Mouse (Mus musculus) liver, embryonic 13.5 days (tissue): ENCODE measurements at regions not wholly inside any gene's neighbourhood (a gene's known extent, or its start where the extent isn't known, plus 50 kb on each side); places are given as distances from the start of the nearest gene placed in this dataset.
"Not testable (repeated sequence)": the region's sequence is repeated elsewhere in the genome, so short reads cannot be mapped to it uniquely, and the experiment has no call there.

Experiments
- ATAC-seq: fragments of 200-750 bp; cut with Nextera tagmentation; 2 replicates; pipeline ENCODE4 v1.8.0; 2017; ENCODE audit warnings: low read depth, mild to moderate bottlenecking, moderate number of reproducible peaks, moderate library complexity
- DNase-seq: peaks from one replicate; pipeline ENCODE4 v3.0.0; 2022
- H3K27ac ChIP-seq: fragments of 300-500 bp; sonication (generic); 2 replicates; pipeline ENCODE4 v1.5.1; 2015; ENCODE audit warnings: moderate library complexity, mild to moderate bottlenecking, inconsistent platforms
- H3K27me3 ChIP-seq: fragments of 300-500 bp; sonication (generic); 2 replicates; pipeline ENCODE4 v1.6.1; 2015; ENCODE audit warnings: mild to moderate bottlenecking, inconsistent platforms
- H3K36me3 ChIP-seq: fragments of 300-500 bp; sonication (generic); 2 replicates; pipeline ENCODE4 v1.6.1; 2015; ENCODE audit warnings: mild to moderate bottlenecking, inconsistent platforms
- H3K4me1 ChIP-seq: fragments of 300-500 bp; sonication (generic); replicated peaks from 2 replicates; pipeline ENCODE4 v1.6.1; 2015; ENCODE audit warnings: inconsistent platforms
- H3K4me2 ChIP-seq: fragments of 300-500 bp; sonication (generic); 2 replicates; pipeline ENCODE4 v1.6.1; 2015; ENCODE audit warnings: inconsistent platforms, mild to moderate bottlenecking, moderate library complexity
- H3K4me3 ChIP-seq: fragments of 300-500 bp; sonication (generic); replicated peaks from 2 replicates; pipeline ENCODE4 v1.5.1; 2015; ENCODE audit warnings: mild to moderate bottlenecking, inconsistent platforms
- H3K9ac ChIP-seq: fragments of 300-500 bp; sonication (generic); 2 replicates; pipeline ENCODE4 v1.6.1; 2015; ENCODE audit warnings: mild to moderate bottlenecking, inconsistent platforms
- H3K9me3 ChIP-seq: fragments of 300-500 bp; sonication (generic); replicated peaks from 2 replicates; pipeline ENCODE4 v1.6.1; 2016; ENCODE audit warnings: inconsistent platforms
- WGBS: fragments of 180-500 bp; shearing (Covaris S2); methylation state at CpG from one replicate; pipeline ENCODE4 v1.1.7; 2015; ENCODE audit not compliant: insufficient replicate concordance; 5-methylcytosine and 5-hydroxymethylcytosine counted together

DNA sequence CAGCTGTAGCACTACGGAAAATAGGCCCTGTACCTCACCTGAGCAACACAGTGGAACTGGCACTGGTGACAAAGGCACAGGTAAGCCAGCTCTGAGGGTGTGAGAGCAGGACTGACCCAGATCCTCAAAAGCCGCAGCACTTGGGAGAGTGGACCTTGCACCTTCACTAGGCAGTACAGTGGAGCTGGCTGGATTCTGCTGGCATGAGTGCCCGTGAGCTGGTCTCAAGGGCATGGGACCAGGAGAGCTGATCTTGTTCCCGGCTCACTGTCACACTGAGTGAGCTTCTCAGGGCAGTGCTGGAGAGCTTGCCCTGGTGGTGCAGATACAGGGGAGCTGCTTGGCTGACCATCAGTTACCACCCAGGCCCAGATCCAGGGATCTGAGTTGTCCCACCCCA, 335.4 kb upstream of the Rgma start:
- DNase-seq (no peak), ATAC-seq (no peak)
- H3K4me3 ChIP-seq, result no peak overlapping the region
- no peak overlapping the region for H3K9ac ChIP-seq
- H3K9me3 ChIP-seq, result no peaks in the 10 kb centered on the region
- H3K4me2 ChIP-seq, result no peak overlapping the region
- no peaks in the 10 kb centered on the region for H3K4me1 ChIP-seq
- no peak overlapping the region for H3K27ac ChIP-seq
- no peaks in the 10 kb centered on the region for H3K36me3 ChIP-seq
- no peaks in the 10 kb centered on the region for H3K27me3 ChIP-seq
- 65% methylated on average over 4 of the region's 4 CpGs for WGBS

DNA sequence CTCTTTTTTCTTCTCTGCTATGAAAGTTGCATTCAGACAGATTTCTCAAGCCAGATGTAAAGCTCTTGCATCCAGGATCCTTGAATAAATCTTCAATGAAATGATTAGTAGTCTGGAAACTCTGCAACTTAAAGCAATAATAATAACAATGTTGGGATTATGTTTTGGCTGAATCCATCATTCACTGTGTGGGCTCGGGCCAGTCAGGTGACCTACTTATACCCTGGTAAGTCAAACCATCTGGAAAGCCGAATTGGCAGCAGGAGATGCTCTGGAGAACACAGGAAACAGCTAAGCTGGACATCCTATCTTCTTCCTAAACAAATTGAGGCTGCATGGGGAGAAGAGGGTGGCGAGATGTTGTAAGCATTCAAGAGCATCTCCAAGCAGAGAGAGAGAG, 331.0 kb upstream of the Rgma start:
- Histone ChIP-seq H3K4me1 (no peaks in the 10 kb centered on the region), H3K4me2 (no peak overlapping the region), H3K27me3 (no peaks in the 10 kb centered on the region), H3K4me3 (no peak overlapping the region), H3K9me3 (no peaks in the 10 kb centered on the region), H3K36me3 (no peaks in the 10 kb centered on the region), H3K27ac (no peak overlapping the region), H3K9ac (no peak overlapping the region)
- DNase-seq (no peak), ATAC-seq (no peak)
- WGBS, result 52% methylated on average over 3 of the region's 3 CpGs

DNA sequence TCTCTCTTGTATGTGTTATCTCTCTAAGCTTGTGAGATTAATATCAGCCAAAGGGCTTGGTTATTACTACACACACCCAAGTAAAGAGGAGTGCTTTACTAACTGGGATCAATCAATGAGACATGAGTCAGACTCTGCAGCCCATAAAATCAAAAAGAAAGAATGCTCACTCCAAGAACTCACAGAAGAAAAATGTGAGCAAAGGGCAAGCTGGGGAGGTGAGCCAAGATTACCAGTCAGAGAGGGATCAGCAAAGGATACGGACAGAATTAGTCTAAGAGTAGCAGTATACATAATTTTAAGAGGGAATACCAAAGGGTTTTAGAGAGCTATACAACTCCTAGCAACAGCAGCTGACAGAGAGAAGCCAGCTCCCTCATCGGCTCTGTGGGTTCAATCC, 319.4 kb upstream of the Rgma start:
- ATAC-seq, result no peak
- 60% methylated on average over 2 of the region's 2 CpGs for WGBS

DNA sequence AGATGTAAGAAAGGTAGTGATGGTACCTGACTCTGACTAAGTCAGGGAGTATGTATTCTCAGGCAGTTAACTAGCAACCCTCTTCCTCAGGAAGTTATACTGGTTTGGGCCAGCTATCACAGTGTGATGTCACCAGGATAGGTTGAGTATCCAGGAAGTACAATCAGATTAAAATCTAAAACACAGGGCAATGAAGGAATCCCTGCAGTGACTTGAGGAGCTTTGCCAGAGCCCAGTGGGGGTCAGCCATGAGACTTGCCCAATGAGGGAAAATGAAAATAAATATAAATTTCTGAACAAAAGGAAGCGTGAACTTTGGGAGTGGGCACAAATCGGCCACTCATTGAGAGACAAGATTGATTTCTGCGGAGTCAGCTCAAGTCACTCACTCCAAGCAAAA, 311.8 kb upstream of the Rgma start:
- Histone ChIP-seq H3K27me3 (no peaks in the 10 kb centered on the region), H3K4me2 (no peak overlapping the region), H3K27ac (no peak overlapping the region), H3K9me3 (no peaks in the 10 kb centered on the region), H3K4me3 (no peak overlapping the region), H3K4me1 (no peaks in the 10 kb centered on the region), H3K9ac (no peak overlapping the region), H3K36me3 (no peaks in the 10 kb centered on the region)
- WGBS, result 64% methylated on average over 3 of the region's 3 CpGs
- DNase-seq, result no peak
- ATAC-seq, result no peak

More for the DNA sequence above, 319.4 kb upstream of the Rgma start:
- no peak for DNase-seq
- no peaks in the 10 kb centered on the region for H3K36me3 ChIP-seq
- no peak overlapping the region for H3K4me2 ChIP-seq
- no peaks in the 10 kb centered on the region for H3K4me1 ChIP-seq
- no peak overlapping the region for H3K4me3 ChIP-seq
- H3K9ac ChIP-seq, result no peak overlapping the region
- H3K27me3 ChIP-seq, result no peaks in the 10 kb centered on the region
- no peaks in the 10 kb centered on the region for H3K9me3 ChIP-seq
- no peak overlapping the region for H3K27ac ChIP-seq

DNA sequence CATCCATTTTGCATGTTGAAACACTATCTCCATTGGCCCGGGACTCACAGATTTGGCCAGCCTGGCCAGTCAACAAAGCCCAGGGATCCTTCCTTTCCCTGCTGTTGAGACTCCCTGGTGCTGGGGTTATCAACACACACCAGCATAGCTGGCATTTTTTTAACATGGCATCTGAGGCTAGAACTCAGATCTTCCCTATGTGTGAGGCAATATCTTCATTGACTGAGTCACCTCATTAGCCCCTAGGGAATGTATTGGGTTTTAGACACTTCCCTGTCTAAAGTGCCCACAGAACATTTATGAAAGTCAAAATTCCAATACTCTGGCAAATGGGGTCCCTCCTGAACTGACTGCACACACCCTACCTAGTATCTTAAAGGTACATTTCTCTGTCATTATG, 306.8 kb upstream of the Rgma start:
- no peak overlapping the region for H3K9ac ChIP-seq
- H3K27ac ChIP-seq, result no peak overlapping the region
- H3K4me3 ChIP-seq, result no peak overlapping the region
- no peaks in the 10 kb centered on the region for H3K4me1 ChIP-seq
- DNase-seq (no peak), ATAC-seq (no peak)
- no peaks in the 10 kb centered on the region for H3K36me3 ChIP-seq
- no peaks in the 10 kb centered on the region for H3K27me3 ChIP-seq
- H3K4me2 ChIP-seq, result no peak overlapping the region
- 0 out of 2 replicates have a peak, but pooled peaks cover 3% of the 10 kb centered on the region for H3K9me3 ChIP-seq
- WGBS, result 64% methylated on average over 1 of the region's 1 CpGs

DNA sequence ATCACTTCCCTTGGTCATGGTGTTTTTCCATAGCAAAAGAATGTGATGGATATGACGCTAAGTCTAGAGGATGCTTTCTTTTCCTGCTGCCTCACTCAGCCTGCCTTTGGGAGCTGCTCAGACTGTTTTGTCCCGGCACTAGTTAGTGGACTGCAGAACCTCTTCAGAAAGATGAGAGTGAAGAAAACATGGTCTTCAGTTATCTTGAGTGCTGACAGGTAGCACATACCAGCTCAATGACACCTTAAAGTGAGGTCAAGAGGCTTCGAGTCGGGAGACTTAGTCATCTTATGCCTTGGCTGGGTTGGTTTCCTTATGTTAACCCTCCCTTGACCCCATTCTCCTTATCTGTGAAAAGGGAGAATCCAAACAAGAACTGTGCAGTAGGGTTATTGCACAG, 306.0 kb upstream of the Rgma start:
- Histone ChIP-seq H3K27me3 (no peaks in the 10 kb centered on the region), H3K4me3 (no peak overlapping the region), H3K4me2 (no peak overlapping the region), H3K4me1 (no peaks in the 10 kb centered on the region), H3K9ac (no peak overlapping the region), H3K36me3 (no peaks in the 10 kb centered on the region), H3K9me3 (0 out of 2 replicates have a peak, but pooled peaks cover 3% of the 10 kb centered on the region), H3K27ac (no peak overlapping the region)
- WGBS, result 54% methylated on average over 4 of the region's 4 CpGs
- DNase-seq, result no peak
- ATAC-seq, result no peak

DNA sequence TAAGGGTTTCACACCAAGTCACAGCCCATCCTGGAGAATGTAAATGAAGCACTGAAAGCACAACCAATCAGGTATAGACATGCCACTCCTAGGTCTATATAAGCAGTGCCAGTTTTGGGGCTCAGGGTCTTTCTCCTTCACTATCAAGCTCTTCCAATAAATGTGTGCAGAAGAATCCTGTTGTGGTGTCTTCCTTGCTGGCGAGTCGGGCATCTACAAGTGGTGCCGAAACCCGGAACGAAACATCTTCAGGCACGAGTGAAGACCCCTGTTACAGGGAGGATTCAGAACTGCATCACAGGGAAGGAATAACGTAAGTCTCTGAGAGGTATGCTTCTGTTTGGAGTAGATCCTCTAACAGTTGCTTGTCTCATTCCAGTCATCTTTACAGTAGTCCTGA, 299.9 kb upstream of the Rgma start:
- not testable (repeated sequence) for H3K9ac ChIP-seq, H3K4me1 ChIP-seq, H3K9me3 ChIP-seq, H3K27ac ChIP-seq, H3K4me2 ChIP-seq, H3K36me3 ChIP-seq, H3K4me3 ChIP-seq, H3K27me3 ChIP-seq, ATAC-seq, DNase-seq
- WGBS, result 79% methylated on average over 7 of the region's 7 CpGs

DNA sequence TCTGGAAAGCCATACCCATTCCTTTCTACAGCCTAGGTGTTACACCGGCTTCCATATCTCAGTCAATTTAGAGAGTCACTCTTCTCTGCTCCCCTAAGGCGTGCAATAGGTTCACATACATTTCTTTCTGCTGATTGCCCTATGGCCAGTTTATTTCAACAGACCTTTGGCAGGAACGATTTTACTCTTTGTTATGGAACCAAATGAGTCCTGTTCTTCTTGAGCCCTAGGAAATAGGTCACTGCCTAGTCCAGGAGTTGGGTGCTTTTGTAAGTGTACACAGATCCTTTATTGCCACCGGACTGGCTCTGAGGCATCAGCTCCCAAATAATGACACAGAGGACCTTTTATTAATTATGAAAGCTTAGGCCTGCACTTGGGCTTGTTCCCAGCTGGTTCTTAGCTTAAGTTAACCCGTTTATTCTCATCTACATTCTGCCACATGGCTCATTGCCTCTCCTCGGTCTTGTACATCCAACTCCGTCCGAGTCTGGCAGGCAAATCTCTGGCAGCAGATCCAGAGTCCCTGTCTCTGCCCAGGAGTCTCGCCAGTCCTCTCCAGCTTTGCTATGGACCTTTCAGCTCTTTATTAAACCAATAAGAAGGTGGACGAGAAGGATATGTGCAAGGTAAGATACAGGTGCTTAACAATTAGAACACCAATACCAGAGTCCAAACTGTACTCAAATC, 287.7 kb upstream of the Rgma start:
- no peaks in the 10 kb centered on the region for H3K4me1 ChIP-seq
- 61% methylated on average over 10 of the region's 10 CpGs for WGBS
- H3K9ac ChIP-seq, result no peak overlapping the region
- ATAC-seq, result no peak
- no peaks in the 10 kb centered on the region for H3K27me3 ChIP-seq
- no peak for DNase-seq
- H3K27ac ChIP-seq, result no peak overlapping the region
- no peaks in the 10 kb centered on the region for H3K36me3 ChIP-seq
- 0 out of 2 replicates have a peak, but pooled peaks cover 12% of the 10 kb centered on the region for H3K9me3 ChIP-seq
- no peak overlapping the region for H3K4me2 ChIP-seq
- no peak overlapping the region for H3K4me3 ChIP-seq

DNA sequence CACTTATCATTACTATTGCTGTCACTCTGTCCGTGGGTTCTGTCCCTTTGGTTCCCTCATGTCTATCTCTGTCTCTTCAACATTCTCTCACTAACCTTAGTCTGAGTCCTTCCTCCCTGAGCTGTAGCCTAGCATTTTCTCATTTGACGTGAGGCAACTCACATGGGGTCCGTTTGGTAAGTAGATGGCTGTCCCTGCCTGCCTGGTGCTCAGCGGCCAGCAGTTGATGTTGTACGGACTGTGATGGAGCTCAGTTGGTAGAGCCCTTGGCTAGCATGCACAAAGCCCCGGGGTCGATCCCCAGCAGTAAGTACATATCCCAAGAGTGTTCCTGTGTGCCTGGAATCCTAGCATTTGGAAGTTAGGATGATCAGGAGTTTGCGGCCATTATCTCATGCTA, 287.0 kb upstream of the Rgma start:
- Histone ChIP-seq H3K9me3 (0 out of 2 replicates have a peak, but pooled peaks cover 9% of the 10 kb centered on the region), H3K27ac (no peak overlapping the region), H3K4me3 (no peak overlapping the region), H3K4me2 (no peak overlapping the region), H3K27me3 (no peaks in the 10 kb centered on the region), H3K4me1 (no peaks in the 10 kb centered on the region), H3K9ac (no peak overlapping the region), H3K36me3 (no peaks in the 10 kb centered on the region)
- 63% methylated on average over 8 of the region's 8 CpGs for WGBS
- ATAC-seq (no peak), DNase-seq (no peak)

DNA sequence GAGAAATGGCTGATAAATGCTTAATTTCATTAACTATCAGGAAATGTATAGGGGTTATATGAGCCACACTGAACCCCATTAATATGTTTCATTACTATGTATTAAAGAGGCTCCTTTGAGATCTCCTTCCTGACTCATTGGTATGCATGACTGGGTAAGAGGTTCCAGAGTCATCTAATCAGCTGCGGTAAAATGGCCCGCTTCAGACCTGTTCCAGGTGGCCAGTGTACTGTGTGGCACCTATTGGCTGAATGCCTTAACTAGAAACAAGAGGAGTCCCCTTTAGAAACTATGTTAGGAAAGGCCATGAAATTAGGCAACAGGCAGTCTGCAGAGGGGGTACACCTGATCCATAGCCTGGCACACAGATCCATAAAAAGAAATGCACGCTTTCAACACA, 283.6 kb upstream of the Rgma start:
- WGBS, result 82% methylated on average over 3 of the region's 3 CpGs
- DNase-seq (no peak), ATAC-seq (no peak)
- Histone ChIP-seq H3K27me3 (no peaks in the 10 kb centered on the region), H3K36me3 (no peaks in the 10 kb centered on the region), H3K27ac (no peak overlapping the region), H3K4me3 (no peak overlapping the region), H3K9me3 (0 out of 2 replicates have a peak, but pooled peaks cover 5% of the 10 kb centered on the region), H3K4me1 (no peaks in the 10 kb centered on the region), H3K9ac (no peak overlapping the region), H3K4me2 (no peak overlapping the region)

DNA sequence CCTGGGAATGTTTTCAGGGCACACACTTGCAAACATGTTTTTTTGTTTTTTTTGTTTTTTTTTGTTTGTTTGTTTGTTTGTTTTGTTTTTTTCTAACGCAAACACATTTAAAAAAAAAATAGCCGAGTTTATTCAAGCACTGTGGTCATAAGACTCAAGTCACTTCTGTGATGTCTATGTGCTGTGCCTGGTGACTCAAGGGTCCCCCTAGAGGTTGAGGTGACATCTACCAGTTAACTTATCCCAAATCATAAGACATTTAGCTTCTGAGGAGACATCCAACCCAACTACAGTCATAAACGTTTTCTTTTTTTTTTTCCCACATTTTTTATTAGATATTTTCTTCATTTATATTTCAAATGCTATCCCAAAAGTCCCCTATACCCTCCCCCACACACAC, 281.2 kb upstream of the Rgma start:
- WGBS, result 42% methylated on average over 3 of the region's 3 CpGs
- DNase-seq (no peak), ATAC-seq (no peak)
- no peaks in the 10 kb centered on the region for H3K36me3 ChIP-seq
- no peak overlapping the region for H3K4me2 ChIP-seq
- H3K4me3 ChIP-seq, result no peak overlapping the region
- no peaks in the 10 kb centered on the region for H3K27me3 ChIP-seq
- H3K27ac ChIP-seq, result no peak overlapping the region
- no peaks in the 10 kb centered on the region for H3K9me3 ChIP-seq
- H3K4me1 ChIP-seq, result no peaks in the 10 kb centered on the region
- no peak overlapping the region for H3K9ac ChIP-seq

DNA sequence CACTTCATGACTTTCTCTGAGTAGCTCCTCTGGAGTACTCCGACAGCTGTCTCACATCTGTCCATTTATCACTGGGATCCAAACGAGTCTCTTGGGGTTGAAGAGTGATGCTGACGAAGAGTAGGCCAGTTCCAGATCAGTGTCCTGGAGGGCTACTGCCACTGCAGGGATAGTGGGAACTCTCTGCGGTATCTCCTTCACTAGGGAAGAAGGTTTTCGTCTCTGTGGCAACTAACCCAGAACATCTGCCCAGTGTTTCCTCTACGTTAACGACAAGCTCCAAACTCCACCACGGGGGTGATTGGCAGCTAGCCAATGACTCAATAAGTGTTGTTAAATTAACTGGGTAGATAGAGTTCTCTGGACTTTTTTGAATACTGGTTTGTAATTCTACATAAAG, 256.4 kb upstream of the Rgma start:
- Histone ChIP-seq H3K4me1 (no peaks in the 10 kb centered on the region), H3K9ac (no peak overlapping the region), H3K36me3 (no peaks in the 10 kb centered on the region), H3K4me2 (no peak overlapping the region), H3K9me3 (0 out of 2 replicates have a peak, but pooled peaks cover 7% of the 10 kb centered on the region), H3K27ac (no peak overlapping the region), H3K27me3 (no peaks in the 10 kb centered on the region), H3K4me3 (no peak overlapping the region)
- DNase-seq (no peak), ATAC-seq (no peak)
- 61% methylated on average over 8 of the region's 8 CpGs for WGBS
